Mouse (Mus musculus) induced T-regulatory cell, adult 2 months (primary cell): ENCODE measurements around the gene Entpd7.
A peak's percentile ranks its signal among the peaks of the same experiment; 100 is the strongest.

Source experiments
- DNase-seq: peaks from one replicate; pipeline ENCODE4 v3.0.0-alpha.2; 2012; ENCODE audit warnings: low read depth

The Entpd7 gene

DNA sequence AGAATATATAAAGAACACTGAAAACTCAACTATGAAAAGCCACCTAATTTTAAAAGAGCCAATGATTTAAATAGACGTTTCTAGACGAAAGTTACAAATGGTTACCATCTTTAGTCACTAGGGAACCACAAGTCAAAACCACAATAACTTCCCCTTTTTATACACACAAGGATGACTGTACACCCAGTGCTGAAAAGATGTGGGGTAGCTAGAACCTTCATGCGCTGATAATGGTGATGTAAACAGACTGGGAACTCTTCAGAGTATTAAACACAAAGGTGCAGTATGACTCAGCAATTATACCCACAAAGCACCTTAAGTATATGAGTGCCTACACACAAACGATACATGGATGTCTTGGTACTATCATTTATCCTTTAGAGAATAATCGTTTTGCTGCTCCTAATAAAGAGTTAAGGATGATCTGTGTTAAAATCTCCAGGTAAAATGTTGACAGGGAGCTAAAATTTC, 82.1 kb downstream of the Entpd7 start:
- DNase-seq, result peak; percentile 71

GRCm38 (mm10) chr19:43772311-43772710, 82.8 kb downstream of the Entpd7 start:
- DNase-seq, result no peak

- no peak for DNase-seq
Measured at GRCm38 (mm10) chr19:43775433-43775832, 86.0 kb downstream of the Entpd7 start.

DNA sequence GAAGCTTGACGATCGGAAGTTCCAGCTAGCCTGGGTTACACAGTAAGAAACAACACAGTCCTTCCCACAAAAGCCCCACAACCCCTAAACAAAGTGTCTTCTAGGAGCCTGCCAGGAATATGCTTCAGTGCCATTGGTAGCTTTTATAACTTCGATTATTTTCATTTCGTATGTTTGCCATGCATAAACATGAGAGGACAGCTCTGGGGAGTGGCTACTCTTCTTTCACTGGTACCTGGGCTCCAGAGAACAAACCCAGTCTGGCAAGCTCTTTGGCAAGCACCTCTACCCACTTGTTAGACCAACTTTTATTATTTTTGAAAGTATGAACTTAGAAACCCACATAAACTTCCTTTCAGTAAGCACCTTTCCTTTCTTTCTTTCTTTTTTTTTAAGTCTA, 87.1 kb downstream of the Entpd7 start:
- DNase-seq, result no peak

- DNase-seq, result no peak
Measured at GRCm38 (mm10) chr19:43777308-43777707, 87.8 kb downstream of the Entpd7 start.

GRCm38 (mm10) chr19:43780391-43780790, 90.9 kb downstream of the Entpd7 start:
- no peak for DNase-seq

DNA sequence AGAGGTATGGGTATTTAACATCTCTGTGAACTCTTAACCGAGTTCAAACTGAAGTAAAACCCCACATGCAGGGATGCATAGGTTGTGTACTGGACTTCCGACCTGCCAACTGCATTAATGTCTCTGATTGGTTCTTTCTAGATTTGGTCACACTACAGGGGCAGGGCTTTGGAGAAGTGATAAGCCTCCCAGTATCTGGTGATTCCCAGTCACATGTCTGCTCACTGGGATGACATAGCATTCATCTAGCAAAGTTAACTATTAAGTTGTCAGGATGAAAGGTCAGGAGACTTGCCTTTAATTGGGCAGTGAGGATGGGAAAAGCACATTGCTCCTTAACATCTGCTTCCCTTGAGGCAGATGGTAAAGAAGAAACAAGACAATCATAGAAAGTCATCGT, 92.5 kb downstream of the Entpd7 start, which contains the start of gene Abcc2:
Gene Abcc2, plus strand, starts transcription at position 213 of the 400 bp plus-strand sequence.
- no peak for DNase-seq
